Mouse (Mus musculus): ENCODE measurements around the gene Il1a. TPM values are rescaled to one million over a fixed set of nuclear protein-coding genes. Genes with fewer than 3 reads are reported as not detected.

Gene Il1a
- total and polyA plus RNA-seq, 2 experiments from 2014 or later = 0.31 to 0.93 TPM

GRCm38 (mm10) chr2:129270621-129271020 lies 39.2 kb downstream of the Il1a start:
- Histone ChIP-seq H3K27ac (ENCODE audit: low read depth, low read length) (no peak overlapping the region), H3K9me3 (ENCODE audit: low read length) (no peaks in the 10 kb centered on the region), H3K4me1 (ENCODE audit: insufficient read depth, low read length) (no peaks in the 10 kb centered on the region), H3K9ac (replicated peaks; ENCODE audit: low read length, poor library complexity, severe bottlenecking) (no peak overlapping the region), H3K36me3 (ENCODE audit: insufficient read depth, low read length) (peaks cover 2% of the 10 kb centered on the region; the same call in 1 of the 2 replicates), H3K4me3 (ENCODE audit: low read depth, low read length) (no peak overlapping the region), H3K4me2 (ENCODE audit: low read depth, low read length, poor library complexity, severe bottlenecking) (no peak overlapping the region), H3K27me3 (ENCODE audit: insufficient read depth, low read length) (no peaks in the 10 kb centered on the region)
- 92% methylated on average over 7 of the region's 9 CpGs for WGBS
- no peak for ATAC-seq (ENCODE audit: low FRiP score)
- DNase-seq (ENCODE audit: low spot score) = no peak
- TF ChIP-seq CTCF (IDR thresholded peaks at IDR 0.05) = no peak

GRCm38 (mm10) chr2:129269986-129270385 lies 39.8 kb downstream of the Il1a start:
- TF ChIP-seq CTCF (IDR thresholded peaks at IDR 0.05) = no peak
- ATAC-seq (ENCODE audit: low FRiP score) = no peak
- Histone ChIP-seq H3K36me3 (ENCODE audit: insufficient read depth, low read length) (peaks cover 2% of the 10 kb centered on the region; the same call in 1 of the 2 replicates), H3K4me2 (ENCODE audit: low read depth, low read length, poor library complexity, severe bottlenecking) (no peak overlapping the region), H3K4me3 (ENCODE audit: low read depth, low read length) (no peak overlapping the region), H3K9ac (replicated peaks; ENCODE audit: low read length, poor library complexity, severe bottlenecking) (no peak overlapping the region), H3K9me3 (ENCODE audit: low read length) (no peaks in the 10 kb centered on the region), H3K27ac (ENCODE audit: low read depth, low read length) (no peak overlapping the region), H3K4me1 (ENCODE audit: insufficient read depth, low read length) (no peaks in the 10 kb centered on the region), H3K27me3 (ENCODE audit: insufficient read depth, low read length) (no peaks in the 10 kb centered on the region)
- 91% methylated on average over 5 of the region's 5 CpGs for WGBS
- no peak for DNase-seq (ENCODE audit: low spot score)

GRCm38 (mm10) chr2:129269161-129269643 lies 40.6 kb downstream of the Il1a start:
- TF ChIP-seq CTCF (IDR thresholded peaks at IDR 0.05) = no peak
- Histone ChIP-seq H3K4me3 (ENCODE audit: low read depth, low read length) (no peak overlapping the region), H3K9me3 (ENCODE audit: low read length) (no peaks in the 10 kb centered on the region), H3K4me2 (ENCODE audit: low read depth, low read length, poor library complexity, severe bottlenecking) (no peak overlapping the region), H3K36me3 (ENCODE audit: insufficient read depth, low read length) (peaks cover 2% of the 10 kb centered on the region; the same call in 1 of the 2 replicates), H3K27ac (ENCODE audit: low read depth, low read length) (no peak overlapping the region), H3K4me1 (ENCODE audit: insufficient read depth, low read length) (no peaks in the 10 kb centered on the region), H3K27me3 (ENCODE audit: insufficient read depth, low read length) (no peaks in the 10 kb centered on the region), H3K9ac (replicated peaks; ENCODE audit: low read length, poor library complexity, severe bottlenecking) (no peak overlapping the region)
- ATAC-seq (ENCODE audit: low FRiP score) (no peak), DNase-seq (ENCODE audit: low spot score) (no peak)
- 96% methylated on average over 12 of the region's 12 CpGs for WGBS

- ATAC-seq (ENCODE audit: low FRiP score) (no peak), DNase-seq (ENCODE audit: low spot score) (no peak)
- H3K4me1 ChIP-seq (ENCODE audit: insufficient read depth, low read length) = no peaks in the 10 kb centered on the region
- H3K4me2 ChIP-seq (ENCODE audit: low read depth, low read length, poor library complexity, severe bottlenecking) = no peak overlapping the region
- H3K9ac ChIP-seq (replicated peaks; ENCODE audit: low read length, poor library complexity, severe bottlenecking) = no peak overlapping the region
- no peak overlapping the region for H3K4me3 ChIP-seq (ENCODE audit: low read depth, low read length)
- H3K27me3 ChIP-seq (ENCODE audit: insufficient read depth, low read length) = no peaks in the 10 kb centered on the region
- H3K27ac ChIP-seq (ENCODE audit: low read depth, low read length) = no peak overlapping the region
- no peak for TF ChIP-seq CTCF (IDR thresholded peaks at IDR 0.05)
- H3K9me3 ChIP-seq (ENCODE audit: low read length) = no peaks in the 10 kb centered on the region
- H3K36me3 ChIP-seq (ENCODE audit: insufficient read depth, low read length) = peaks cover 2% of the 10 kb centered on the region; the same call in 1 of the 2 replicates
- 94% methylated on average over 5 of the region's 5 CpGs for WGBS
Observed at GRCm38 (mm10) chr2:129267738-129268137, 42.0 kb downstream of the Il1a start.

- no peak for DNase-seq (ENCODE audit: low spot score)
- no peaks in the 10 kb centered on the region for H3K27me3 ChIP-seq (ENCODE audit: insufficient read depth, low read length)
- WGBS = 94% methylated on average over 7 of the region's 7 CpGs
- no peak overlapping the region for H3K4me3 ChIP-seq (ENCODE audit: low read depth, low read length)
- TF ChIP-seq CTCF (IDR thresholded peaks at IDR 0.05) = no peak
- peaks cover 2% of the 10 kb centered on the region; the same call in 1 of the 2 replicates for H3K36me3 ChIP-seq (ENCODE audit: insufficient read depth, low read length)
- H3K9me3 ChIP-seq (ENCODE audit: low read length) = no peaks in the 10 kb centered on the region
- H3K9ac ChIP-seq (replicated peaks; ENCODE audit: low read length, poor library complexity, severe bottlenecking) = no peak overlapping the region
- H3K4me1 ChIP-seq (ENCODE audit: insufficient read depth, low read length) = no peaks in the 10 kb centered on the region
- H3K4me2 ChIP-seq (ENCODE audit: low read depth, low read length, poor library complexity, severe bottlenecking) = no peak overlapping the region
- no peak for ATAC-seq (ENCODE audit: low FRiP score)
- H3K27ac ChIP-seq (ENCODE audit: low read depth, low read length) = no peak overlapping the region
Observed at GRCm38 (mm10) chr2:129265316-129265715, 44.5 kb downstream of the Il1a start.

GRCm38 (mm10) chr2:129263073-129263472 lies 46.7 kb downstream of the Il1a start:
- H3K4me1 ChIP-seq (ENCODE audit: insufficient read depth, low read length) = peaks cover 3% of the 10 kb centered on the region; the same call in 1 of the 2 replicates
- ATAC-seq (ENCODE audit: low FRiP score) (no peak), DNase-seq (ENCODE audit: low spot score) (no peak)
- H3K36me3 ChIP-seq (ENCODE audit: insufficient read depth, low read length) = no peaks in the 10 kb centered on the region
- no peak overlapping the region for H3K27ac ChIP-seq (ENCODE audit: low read depth, low read length)
- TF ChIP-seq CTCF (IDR thresholded peaks at IDR 0.05) = no peak
- H3K9ac ChIP-seq (replicated peaks; ENCODE audit: low read length, poor library complexity, severe bottlenecking) = no peak overlapping the region
- no peaks in the 10 kb centered on the region for H3K9me3 ChIP-seq (ENCODE audit: low read length)
- no peak overlapping the region for H3K4me2 ChIP-seq (ENCODE audit: low read depth, low read length, poor library complexity, severe bottlenecking)
- WGBS = 64% methylated on average over 5 of the region's 5 CpGs
- no peak overlapping the region for H3K4me3 ChIP-seq (ENCODE audit: low read depth, low read length)
- H3K27me3 ChIP-seq (ENCODE audit: insufficient read depth, low read length) = no peaks in the 10 kb centered on the region

Data from midbrain, postnatal 0 days (tissue).